Mouse (Mus musculus) midbrain, embryonic 16.5 days (tissue): ENCODE results near the gene Prmt1. TPM values are rescaled to one million over a fixed set of nuclear protein-coding genes. Genes with fewer than 3 reads are reported as not detected.

ENCODE experiments used
- ATAC-seq: fragments of 200-750 bp; cut with Nextera tagmentation; 2 replicates; pipeline ENCODE4 v1.8.0; 2017; ENCODE audit warnings: moderate TSS enrichment
- H3K27ac ChIP-seq: fragments of 300-500 bp; sonication (generic); 2 replicates; pipeline ENCODE4 v1.5.1; 2014; ENCODE audit warnings: mild to moderate bottlenecking, low read length, mixed read lengths
- H3K27me3 ChIP-seq: fragments of 300-500 bp; sonication (generic); 2 replicates; pipeline ENCODE4 v1.6.1; 2014; ENCODE audit warnings: low read depth, low read length, mixed read lengths; ENCODE audit not compliant: control insufficient read depth, insufficient read depth
- H3K36me3 ChIP-seq: fragments of 300-500 bp; sonication (generic); 2 replicates; pipeline ENCODE4 v1.6.1; 2014; ENCODE audit warnings: mild to moderate bottlenecking, low read length, moderate library complexity, mixed read lengths; ENCODE audit not compliant: control insufficient read depth, insufficient read depth
- H3K4me1 ChIP-seq: fragments of 300-500 bp; sonication (generic); 2 replicates; pipeline ENCODE4 v1.6.1; 2014; ENCODE audit warnings: mild to moderate bottlenecking, low read length, mixed read lengths; ENCODE audit not compliant: control insufficient read depth, insufficient read depth
- H3K4me2 ChIP-seq: fragments of 300-500 bp; sonication (generic); 2 replicates; pipeline ENCODE4 v1.6.1; 2014; ENCODE audit warnings: mild to moderate bottlenecking, low read length, mixed read lengths
- H3K4me3 ChIP-seq: fragments of 300-500 bp; sonication (generic); 2 replicates; pipeline ENCODE4 v1.5.1; 2014; ENCODE audit warnings: low read depth, mild to moderate bottlenecking, low read length, moderate library complexity, mixed read lengths
- H3K9ac ChIP-seq: fragments of 300-500 bp; sonication (generic); 2 replicates; pipeline ENCODE4 v1.6.1; 2014; ENCODE audit warnings: low read depth, low read length, mixed read lengths
- H3K9me3 ChIP-seq: fragments of 300-500 bp; sonication (generic); replicated peaks from 2 replicates; pipeline ENCODE4 v1.6.1; 2014; ENCODE audit warnings: mild to moderate bottlenecking, low read length, mixed read lengths; ENCODE audit not compliant: control insufficient read depth, poor library complexity, severe bottlenecking
- WGBS: fragments of 180-500 bp; shearing (Covaris S2); extraction: QIAGEN DNeasy Blood & Tissue Kit; methylation state at CpG from one replicate; pipeline ENCODE4 v1.1.7; 2014; 5-methylcytosine and 5-hydroxymethylcytosine counted together
- polyA plus RNA-seq: library from polyadenylated mRNA; unstranded; fragments of >200 nt; fragmentation: Nextera tagmentation; extraction: Ambion mirVana; gene quantifications from 2 replicates; pipeline ENCODE4 v1.2.1, GENCODE M21; 2015

Prmt1 gene
- polyA plus RNA-seq, 1 experiment from 2014 or later = 671 TPM

DNA sequence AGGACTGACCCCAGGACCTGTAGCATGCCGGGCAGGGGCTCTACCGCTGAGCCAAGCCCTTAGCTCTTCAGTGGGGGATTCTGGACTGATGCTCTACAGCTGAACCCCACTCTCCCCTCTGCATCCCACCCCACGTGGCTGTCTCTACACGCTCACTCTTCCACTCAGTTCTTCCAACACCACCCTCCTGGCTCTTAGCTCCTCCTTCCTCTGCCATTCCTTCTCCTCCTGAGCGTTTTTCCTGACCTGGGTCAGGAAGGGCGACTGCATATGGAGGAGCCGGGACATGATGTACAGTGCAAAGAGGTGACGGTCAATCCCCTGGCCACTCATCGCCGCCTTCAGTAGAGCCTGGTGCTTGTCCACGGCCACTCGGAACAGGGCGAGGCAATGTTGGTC lies 25.9 kb downstream of the Prmt1 start:
- WGBS = 93% methylated on average over 13 of the region's 13 CpGs
- H3K27me3 ChIP-seq = no peaks in the 10 kb centered on the region
- no peak overlapping the region for H3K27ac ChIP-seq
- no peak overlapping the region for H3K4me2 ChIP-seq
- no peaks in the 10 kb centered on the region for H3K9me3 ChIP-seq
- H3K36me3 ChIP-seq = peaks cover 20% of the 10 kb centered on the region
- no peaks in the 10 kb centered on the region for H3K4me1 ChIP-seq
- ATAC-seq = no peak
- no peak overlapping the region for H3K9ac ChIP-seq
- no peak overlapping the region for H3K4me3 ChIP-seq

DNA sequence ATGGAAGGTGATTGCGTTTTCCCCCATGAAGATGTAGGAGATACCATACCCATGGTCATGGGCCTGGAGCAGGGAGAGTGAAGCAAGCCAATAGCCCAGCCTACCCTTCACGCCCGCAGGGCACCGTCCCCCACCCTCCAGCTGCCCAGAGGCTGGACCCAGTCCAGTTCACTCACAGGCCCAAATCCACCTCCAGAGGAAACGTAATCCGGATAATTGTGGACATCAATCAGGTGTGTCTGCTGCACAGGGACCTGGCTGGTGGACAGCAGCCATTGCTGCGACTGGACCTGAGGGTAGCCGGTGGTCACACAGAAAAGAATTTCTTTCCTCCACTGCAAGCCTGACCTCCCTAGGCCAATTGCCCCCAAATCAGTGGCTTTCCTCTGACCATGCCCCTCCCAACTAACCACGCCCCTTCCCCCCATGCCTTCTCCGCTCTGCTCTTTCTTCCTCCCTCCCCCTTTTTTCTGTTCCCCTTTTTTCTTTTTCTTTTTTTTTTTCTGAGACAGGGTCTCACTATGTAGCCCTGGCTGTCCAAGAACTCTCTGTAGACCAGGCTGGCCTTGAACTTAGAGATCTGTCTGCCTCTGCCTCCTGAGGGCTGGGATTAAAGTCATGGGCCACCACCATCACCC lies 26.4 kb downstream of the Prmt1 start:
- H3K9ac ChIP-seq = no peak overlapping the region
- ATAC-seq = no peak
- 93% methylated on average over 10 of the region's 10 CpGs for WGBS
- H3K36me3 ChIP-seq = peaks cover 15% of the 10 kb centered on the region
- no peaks in the 10 kb centered on the region for H3K4me1 ChIP-seq
- no peaks in the 10 kb centered on the region for H3K27me3 ChIP-seq
- no peak overlapping the region for H3K27ac ChIP-seq
- H3K4me3 ChIP-seq = no peak overlapping the region
- no peak overlapping the region for H3K4me2 ChIP-seq
- H3K9me3 ChIP-seq = no peaks in the 10 kb centered on the region

- no peaks in the 10 kb centered on the region for H3K27me3 ChIP-seq
- H3K9ac ChIP-seq = no peak overlapping the region
- no peak for ATAC-seq
- H3K4me3 ChIP-seq = no peak overlapping the region
- no peaks in the 10 kb centered on the region for H3K9me3 ChIP-seq
- WGBS = 93% methylated on average over 8 of the region's 8 CpGs
- H3K27ac ChIP-seq = no peak overlapping the region
- H3K4me2 ChIP-seq = no peak overlapping the region
- H3K36me3 ChIP-seq = peaks cover 13% of the 10 kb centered on the region
- H3K4me1 ChIP-seq = no peaks in the 10 kb centered on the region
These were observed 27.1 kb downstream of the Prmt1 start for GRCm38 (mm10) chr7:44959281-44959680.

DNA sequence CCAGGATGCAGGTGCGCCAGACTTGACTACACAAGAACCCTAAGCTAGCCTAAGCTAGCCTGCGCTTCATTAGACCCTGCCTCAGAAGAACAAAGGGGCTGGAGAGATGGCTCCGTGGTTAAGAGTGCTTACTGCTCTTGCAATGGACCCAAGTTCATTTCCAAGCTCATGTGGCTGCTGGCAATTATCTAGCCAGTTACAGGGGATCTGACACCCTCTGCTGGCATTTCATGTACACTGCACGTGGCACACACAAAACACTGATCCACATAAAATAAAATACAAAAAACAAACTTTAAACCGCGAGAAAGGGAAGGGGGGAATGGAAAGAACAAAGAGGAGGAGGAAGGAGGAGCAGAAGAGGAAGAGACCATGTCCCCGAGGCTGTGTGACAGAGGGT lies 28.2 kb downstream of the Prmt1 start:
- 58% methylated on average over 7 of the region's 7 CpGs for WGBS
- ATAC-seq = no peak; the same call in 1 of the 2 replicates
- H3K36me3 ChIP-seq = peaks cover 11% of the 10 kb centered on the region
- no peak overlapping the region for H3K4me2 ChIP-seq
- H3K4me1 ChIP-seq = no peaks in the 10 kb centered on the region
- H3K4me3 ChIP-seq = no peak overlapping the region
- H3K27ac ChIP-seq = no peak overlapping the region
- no peaks in the 10 kb centered on the region for H3K27me3 ChIP-seq
- no peaks in the 10 kb centered on the region for H3K9me3 ChIP-seq
- H3K9ac ChIP-seq = no peak overlapping the region

DNA sequence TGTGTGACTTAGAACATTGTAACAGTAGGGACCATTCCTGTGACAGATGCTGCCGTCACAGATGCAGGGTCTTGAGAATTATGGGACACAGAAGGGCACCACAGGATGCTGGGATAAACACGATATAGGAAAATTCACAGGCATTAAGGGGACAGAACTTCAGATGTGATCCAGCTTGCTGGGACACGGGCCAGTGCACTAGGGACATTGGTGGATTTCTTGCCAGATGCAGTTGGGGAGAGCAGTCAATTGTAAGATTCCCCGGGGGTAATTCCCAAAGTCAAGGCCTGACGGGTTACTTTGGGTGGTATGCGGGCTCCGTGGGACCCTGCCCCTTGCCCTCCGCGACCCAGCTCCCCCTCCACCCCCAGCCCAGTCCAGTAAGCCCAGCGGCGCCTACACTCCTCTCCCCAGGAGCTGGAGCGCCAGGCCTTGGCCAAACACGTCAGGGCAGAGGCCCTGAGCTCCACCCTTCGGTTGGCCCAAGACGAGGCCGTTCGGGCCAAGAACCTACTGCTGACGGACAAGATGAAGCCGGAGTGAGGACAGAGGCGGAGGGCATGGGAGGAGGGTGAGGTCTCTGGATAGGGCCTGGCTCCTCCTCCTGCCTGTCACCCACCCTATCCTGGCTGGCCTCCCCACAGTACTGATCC lies 29.1 kb downstream of the Prmt1 start:
- Histone ChIP-seq H3K27ac (no peak overlapping the region), H3K36me3 (peaks cover 11% of the 10 kb centered on the region), H3K9me3 (no peaks in the 10 kb centered on the region), H3K4me1 (no peaks in the 10 kb centered on the region), H3K27me3 (no peaks in the 10 kb centered on the region; the same call in none of the 2 replicates), H3K9ac (no peak overlapping the region), H3K4me3 (no peak overlapping the region), H3K4me2 (no peak overlapping the region)
- WGBS = 75% methylated on average over 20 of the region's 20 CpGs
- no peak for ATAC-seq

DNA sequence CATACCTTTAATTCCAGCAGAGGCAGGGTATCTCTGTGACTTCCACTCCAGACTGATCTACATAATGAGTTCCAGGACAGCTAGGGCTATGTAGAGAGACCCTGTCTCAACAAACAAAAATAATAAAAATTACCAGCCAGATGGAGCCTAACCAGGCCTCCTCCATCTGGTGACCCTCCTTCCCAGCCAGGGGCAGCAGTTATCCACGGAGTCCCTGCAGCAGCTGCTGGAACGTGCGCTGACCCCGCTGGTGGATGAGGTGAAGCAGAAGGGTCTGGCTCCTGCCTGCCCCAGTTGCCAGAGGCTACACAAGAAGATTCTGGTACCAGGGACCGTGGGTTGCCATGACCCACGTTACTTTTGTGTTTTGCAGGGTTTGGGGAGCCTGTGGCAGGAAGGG lies 30.1 kb downstream of the Prmt1 start:
- Histone ChIP-seq H3K4me2 (no peak overlapping the region), H3K27me3 (peaks cover 6% of the 10 kb centered on the region), H3K4me1 (no peaks in the 10 kb centered on the region; the same call in 1 of the 2 replicates), H3K9ac (no peak overlapping the region), H3K36me3 (peaks cover 7% of the 10 kb centered on the region), H3K4me3 (no peak overlapping the region), H3K9me3 (no peaks in the 10 kb centered on the region), H3K27ac (no peak overlapping the region)
- ATAC-seq = no peak
- 56% methylated on average over 6 of the region's 6 CpGs for WGBS

- peaks cover 11% of the 10 kb centered on the region for H3K27me3 ChIP-seq
- H3K9me3 ChIP-seq = no peaks in the 10 kb centered on the region
- H3K4me1 ChIP-seq = no peaks in the 10 kb centered on the region; the same call in 1 of the 2 replicates
- no peak overlapping the region for H3K4me2 ChIP-seq
- H3K36me3 ChIP-seq = peaks cover 5% of the 10 kb centered on the region
- H3K4me3 ChIP-seq = no peak overlapping the region
- H3K9ac ChIP-seq = no peak overlapping the region
- WGBS = 47% methylated on average over 5 of the region's 5 CpGs
- H3K27ac ChIP-seq = no peak overlapping the region
- ATAC-seq = no peak
These were observed 30.7 kb downstream of the Prmt1 start for GRCm38 (mm10) chr7:44955628-44956027.

GRCm38 (mm10) chr7:44954091-44954885 lies 32.1 kb downstream of the Prmt1 start:
- H3K4me1 ChIP-seq = no peaks in the 10 kb centered on the region; the same call in 1 of the 2 replicates
- H3K9me3 ChIP-seq = no peaks in the 10 kb centered on the region
- H3K36me3 ChIP-seq = peaks cover under 1% of the 10 kb centered on the region; the same call in 1 of the 2 replicates
- 84% methylated on average over 12 of the region's 12 CpGs for WGBS
- no peak for ATAC-seq
- peaks cover 17% of the 10 kb centered on the region for H3K27me3 ChIP-seq
- H3K9ac ChIP-seq = no peak overlapping the region
- no peak overlapping the region for H3K27ac ChIP-seq
- no peak overlapping the region for H3K4me2 ChIP-seq
- no peak overlapping the region for H3K4me3 ChIP-seq

DNA sequence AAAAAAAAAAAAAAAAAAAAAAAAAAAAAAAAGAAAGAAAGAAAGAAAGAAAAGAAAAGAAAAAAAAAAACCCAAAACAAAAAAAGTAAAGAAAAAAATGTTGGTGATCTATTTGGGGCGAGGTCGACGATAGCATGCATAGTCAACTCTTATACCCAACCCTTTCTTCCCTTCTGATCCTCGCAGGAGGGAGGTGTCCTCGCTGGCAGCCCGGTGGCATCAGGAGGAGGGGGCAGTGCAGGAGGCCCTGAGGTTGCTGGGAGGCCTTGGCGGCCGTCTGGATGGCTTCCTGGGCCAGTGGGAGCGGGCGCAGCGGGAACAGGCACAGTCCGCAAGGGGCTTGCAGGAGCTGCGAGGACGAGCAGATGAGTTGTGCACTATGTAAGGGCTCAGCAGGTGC lies 32.8 kb downstream of the Prmt1 start:
- Histone ChIP-seq H3K27ac (no peak overlapping the region), H3K4me2 (no peak overlapping the region), H3K36me3 (no peaks in the 10 kb centered on the region), H3K9ac (no peak overlapping the region), H3K9me3 (no peaks in the 10 kb centered on the region), H3K4me3 (no peak overlapping the region), H3K27me3 (peaks cover 17% of the 10 kb centered on the region), H3K4me1 (no peaks in the 10 kb centered on the region; the same call in 1 of the 2 replicates)
- ATAC-seq = no peak
- 60% methylated on average over 14 of the region's 14 CpGs for WGBS
